Mouse (Mus musculus) kidney, adult 2 months (tissue): ENCODE data around the gene Ptprg.

ENCODE experiments used
- CTCF ChIP-seq: fragments of 200-500 bp; conservative IDR thresholded peaks from 2 replicates; pipeline ENCODE4 v1.5.1; 2011; ENCODE audit warnings: low read depth, mild to moderate bottlenecking, control low read depth, low read length, moderate library complexity, mixed read lengths; ENCODE audit not compliant: insufficient read depth, insufficient read length
- POLR2A ChIP-seq: fragments of 200-500 bp; IDR thresholded peaks from one replicate; pipeline ENCODE4 v1.6.1; 2011; ENCODE audit warnings: low read depth, low read length, control low read depth

GRCm38 (mm10) chr14:11718201-11718600, 164.9 kb downstream of the Ptprg start:
- no peak for TF ChIP-seq CTCF
- TF ChIP-seq POLR2A, result no peak
